Mouse (Mus musculus): ENCODE data around the gene Adprh. TPM values are rescaled to one million over a fixed set of nuclear protein-coding genes. Genes with fewer than 3 reads are reported as not detected.
"Not testable (repeated sequence)": the region's sequence is repeated elsewhere in the genome, so short reads cannot be mapped to it uniquely, and the experiment has no call there.

Gene Adprh
- polyA plus RNA-seq, 1 experiment from 2014 or later = 143 TPM

GRCm38 (mm10) chr16:38450707-38451106 lies 1.8 kb downstream of the Adprh start:
- Histone ChIP-seq H3K4me3 (ENCODE audit: low read depth, low read length) (no peak overlapping the region), H3K4me2 (ENCODE audit: low read depth) (no peak overlapping the region), H3K9ac (ENCODE audit: low read length) (no peak overlapping the region), H3K36me3 (ENCODE audit: control insufficient read depth, insufficient read depth, low read length) (peaks cover 17% of the 10 kb centered on the region), H3K4me1 (ENCODE audit: control insufficient read depth, insufficient read depth, low read length) (peaks cover 6% of the 10 kb centered on the region; the same call in 1 of the 2 replicates), H3K27me3 (ENCODE audit: control insufficient read depth, insufficient read depth, low read length) (no peaks in the 10 kb centered on the region), H3K27ac (ENCODE audit: low read depth, low read length) (no peak overlapping the region), H3K9me3 (ENCODE audit: control insufficient read depth, low read length) (no peaks in the 10 kb centered on the region)
- DNase-seq (ENCODE audit: low spot score) = no peak
- ATAC-seq (ENCODE audit: insufficient read depth, low FRiP score, low TSS enrichment) = no peak
- WGBS = 94% methylated on average over 7 of the region's 7 CpGs

DNA sequence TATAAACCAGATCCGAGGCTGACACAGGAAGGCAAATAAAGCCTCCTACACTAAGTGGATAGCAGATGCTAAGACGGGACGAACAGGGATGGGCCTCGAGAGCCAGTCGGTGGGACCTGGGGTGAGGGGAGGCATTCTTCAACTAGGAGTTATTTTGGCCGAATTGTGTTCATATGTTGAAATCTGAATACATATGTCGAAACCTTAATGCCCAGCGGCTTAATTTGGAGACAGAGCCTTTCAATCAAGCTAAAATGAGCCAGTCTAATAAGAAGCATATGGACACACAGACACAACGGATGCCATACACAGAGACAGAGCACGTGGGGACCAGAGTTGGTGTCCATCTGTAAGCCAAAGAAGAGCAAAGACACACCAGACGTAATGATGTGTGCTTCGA lies 4.0 kb downstream of the Adprh start:
- ATAC-seq (ENCODE audit: insufficient read depth, low FRiP score, low TSS enrichment) (no peak), DNase-seq (ENCODE audit: low spot score) (no peak)
- H3K9ac ChIP-seq (ENCODE audit: low read length) = no peak overlapping the region
- WGBS = 94% methylated on average over 12 of the region's 12 CpGs
- H3K4me3 ChIP-seq (ENCODE audit: low read depth, low read length) = no peak overlapping the region
- H3K27ac ChIP-seq (ENCODE audit: low read depth, low read length) = no peak overlapping the region
- no peak overlapping the region for H3K4me2 ChIP-seq (ENCODE audit: low read depth)
- H3K4me1 ChIP-seq (ENCODE audit: control insufficient read depth, insufficient read depth, low read length) = peaks cover 6% of the 10 kb centered on the region; the same call in 1 of the 2 replicates
- peaks cover 32% of the 10 kb centered on the region for H3K36me3 ChIP-seq (ENCODE audit: control insufficient read depth, insufficient read depth, low read length)
- H3K27me3 ChIP-seq (ENCODE audit: control insufficient read depth, insufficient read depth, low read length) = no peaks in the 10 kb centered on the region
- H3K9me3 ChIP-seq (ENCODE audit: control insufficient read depth, low read length) = no peaks in the 10 kb centered on the region

- no peak for ATAC-seq (ENCODE audit: insufficient read depth, low FRiP score, low TSS enrichment)
- 88% methylated on average over 21 of the region's 21 CpGs for WGBS
- no peak for DNase-seq (ENCODE audit: low spot score)
Measured at GRCm38 (mm10) chr16:38447366-38447765, 5.1 kb downstream of the Adprh start.

GRCm38 (mm10) chr16:38446141-38446540 lies 6.4 kb downstream of the Adprh start:
- H3K27me3 ChIP-seq (ENCODE audit: control insufficient read depth, insufficient read depth, low read length); DNase-seq (ENCODE audit: low spot score); H3K9me3 ChIP-seq (ENCODE audit: control insufficient read depth, low read length); H3K9ac ChIP-seq (ENCODE audit: low read length); H3K27ac ChIP-seq (ENCODE audit: low read depth, low read length); H3K4me3 ChIP-seq (ENCODE audit: low read depth, low read length); H3K4me2 ChIP-seq (ENCODE audit: low read depth); H3K4me1 ChIP-seq (ENCODE audit: control insufficient read depth, insufficient read depth, low read length); ATAC-seq (ENCODE audit: insufficient read depth, low FRiP score, low TSS enrichment): not testable (repeated sequence)
- peaks cover 32% of the 10 kb centered on the region for H3K36me3 ChIP-seq (ENCODE audit: control insufficient read depth, insufficient read depth, low read length)
- 98% methylated on average over 2 of the region's 2 CpGs for WGBS

More at GRCm38 (mm10) chr16:38447366-38447765, 5.1 kb downstream of the Adprh start:
- Histone ChIP-seq H3K4me3 (ENCODE audit: low read depth, low read length) (no peak overlapping the region), H3K9me3 (ENCODE audit: control insufficient read depth, low read length) (no peaks in the 10 kb centered on the region), H3K27me3 (ENCODE audit: control insufficient read depth, insufficient read depth, low read length) (no peaks in the 10 kb centered on the region), H3K9ac (ENCODE audit: low read length) (no peak overlapping the region), H3K4me1 (ENCODE audit: control insufficient read depth, insufficient read depth, low read length) (peaks cover 6% of the 10 kb centered on the region; the same call in 1 of the 2 replicates), H3K27ac (ENCODE audit: low read depth, low read length) (no peak overlapping the region), H3K4me2 (ENCODE audit: low read depth) (no peak overlapping the region), H3K36me3 (ENCODE audit: control insufficient read depth, insufficient read depth, low read length) (peaks cover 32% of the 10 kb centered on the region)

GRCm38 (mm10) chr16:38445576-38445975 lies 6.9 kb downstream of the Adprh start:
- no peaks in the 10 kb centered on the region for H3K4me1 ChIP-seq (ENCODE audit: control insufficient read depth, insufficient read depth, low read length)
- H3K9ac ChIP-seq (ENCODE audit: low read length) = no peak overlapping the region
- 97% methylated on average over 20 of the region's 20 CpGs for WGBS
- DNase-seq (ENCODE audit: low spot score) (no peak), ATAC-seq (ENCODE audit: insufficient read depth, low FRiP score, low TSS enrichment) (no peak)
- no peaks in the 10 kb centered on the region for H3K9me3 ChIP-seq (ENCODE audit: control insufficient read depth, low read length)
- peaks cover 32% of the 10 kb centered on the region for H3K36me3 ChIP-seq (ENCODE audit: control insufficient read depth, insufficient read depth, low read length)
- no peaks in the 10 kb centered on the region for H3K27me3 ChIP-seq (ENCODE audit: control insufficient read depth, insufficient read depth, low read length)
- H3K4me3 ChIP-seq (ENCODE audit: low read depth, low read length) = no peak overlapping the region
- H3K4me2 ChIP-seq (ENCODE audit: low read depth) = no peak overlapping the region
- no peak overlapping the region for H3K27ac ChIP-seq (ENCODE audit: low read depth, low read length)

DNA sequence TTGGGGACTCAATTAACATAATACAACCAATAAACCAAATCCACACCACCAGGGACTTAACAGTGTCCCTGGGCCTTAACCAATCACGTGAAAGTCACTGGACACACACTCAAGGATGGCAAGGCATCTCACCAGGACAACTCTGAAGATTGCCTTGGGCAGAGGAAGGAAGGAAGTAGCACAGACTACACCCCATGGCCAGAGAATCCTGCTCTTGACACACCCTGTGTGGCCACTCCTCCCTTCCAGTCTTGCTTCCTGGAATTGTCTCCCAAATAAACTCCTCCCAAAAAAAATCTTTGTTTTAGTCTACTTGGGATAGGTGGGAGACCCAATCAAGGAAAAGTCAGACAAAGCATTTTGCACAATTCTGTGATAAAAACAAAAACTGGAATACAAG lies 7.5 kb downstream of the Adprh start:
- no peak for DNase-seq (ENCODE audit: low spot score)
- Histone ChIP-seq H3K4me2 (ENCODE audit: low read depth) (no peak overlapping the region), H3K9ac (ENCODE audit: low read length) (no peak overlapping the region), H3K4me3 (ENCODE audit: low read depth, low read length) (no peak overlapping the region), H3K27ac (ENCODE audit: low read depth, low read length) (no peak overlapping the region), H3K9me3 (ENCODE audit: control insufficient read depth, low read length) (no peaks in the 10 kb centered on the region), H3K4me1 (ENCODE audit: control insufficient read depth, insufficient read depth, low read length) (no peaks in the 10 kb centered on the region), H3K27me3 (ENCODE audit: control insufficient read depth, insufficient read depth, low read length) (no peaks in the 10 kb centered on the region), H3K36me3 (ENCODE audit: control insufficient read depth, insufficient read depth, low read length) (peaks cover 30% of the 10 kb centered on the region)
- no peak for ATAC-seq (ENCODE audit: insufficient read depth, low FRiP score, low TSS enrichment)
- WGBS = 86% methylated on average over 1 of the region's 1 CpGs

DNA sequence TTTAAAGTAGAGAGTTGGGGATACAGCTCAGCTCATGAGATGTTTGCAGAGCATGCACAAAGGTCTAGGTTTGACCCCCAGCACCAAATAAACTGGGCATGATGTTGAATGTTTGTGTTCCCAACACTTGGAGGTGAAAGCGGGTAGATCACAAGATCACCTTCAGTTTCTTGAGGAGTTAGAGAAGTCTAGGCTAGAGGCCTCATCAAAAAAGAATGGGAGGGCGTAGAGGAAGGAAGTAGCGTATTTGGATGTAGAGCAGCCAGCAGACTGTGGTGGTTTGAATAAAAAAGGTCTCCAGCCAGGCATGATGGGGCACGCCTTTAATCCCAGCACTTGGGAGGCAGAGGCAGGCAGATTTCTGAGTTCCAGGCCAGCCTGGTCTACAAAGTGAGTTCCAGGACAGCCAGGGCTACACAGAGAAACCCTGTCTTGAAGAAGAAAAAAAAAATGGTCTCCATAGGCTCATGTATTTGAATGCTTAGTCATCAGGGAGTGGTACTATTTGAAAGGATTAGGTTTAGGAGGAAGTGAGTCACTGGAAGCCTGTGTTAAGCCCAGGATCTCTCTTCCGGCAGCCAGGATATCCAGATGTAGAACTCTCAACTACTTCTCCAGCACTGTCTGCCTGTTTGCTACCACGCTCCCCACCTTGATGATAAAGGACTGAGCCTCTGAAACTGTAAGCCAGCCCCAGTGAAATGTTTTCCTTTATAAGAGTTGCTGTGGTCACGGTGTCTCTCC lies 8.6 kb downstream of the Adprh start:
- no peak for DNase-seq (ENCODE audit: low spot score)
- 97% methylated on average over 7 of the region's 7 CpGs for WGBS
- Histone ChIP-seq H3K4me2 (ENCODE audit: low read depth) (no peak overlapping the region), H3K9ac (ENCODE audit: low read length) (no peak overlapping the region), H3K36me3 (ENCODE audit: control insufficient read depth, insufficient read depth, low read length) (peaks cover 28% of the 10 kb centered on the region), H3K4me1 (ENCODE audit: control insufficient read depth, insufficient read depth, low read length) (no peaks in the 10 kb centered on the region), H3K9me3 (ENCODE audit: control insufficient read depth, low read length) (no peaks in the 10 kb centered on the region), H3K27me3 (ENCODE audit: control insufficient read depth, insufficient read depth, low read length) (no peaks in the 10 kb centered on the region), H3K27ac (ENCODE audit: low read depth, low read length) (no peak overlapping the region), H3K4me3 (ENCODE audit: low read depth, low read length) (no peak overlapping the region)
- no peak for ATAC-seq (ENCODE audit: insufficient read depth, low FRiP score, low TSS enrichment)

GRCm38 (mm10) chr16:38442216-38442615 lies 10.3 kb downstream of the Adprh start:
- Histone ChIP-seq H3K27me3 (ENCODE audit: control insufficient read depth, insufficient read depth, low read length) (no peaks in the 10 kb centered on the region), H3K9me3 (ENCODE audit: control insufficient read depth, low read length) (no peaks in the 10 kb centered on the region), H3K4me1 (ENCODE audit: control insufficient read depth, insufficient read depth, low read length) (no peaks in the 10 kb centered on the region), H3K36me3 (ENCODE audit: control insufficient read depth, insufficient read depth, low read length) (peaks cover 27% of the 10 kb centered on the region), H3K9ac (ENCODE audit: low read length) (no peak overlapping the region), H3K4me3 (ENCODE audit: low read depth, low read length) (no peak overlapping the region), H3K4me2 (ENCODE audit: low read depth) (no peak overlapping the region), H3K27ac (ENCODE audit: low read depth, low read length) (no peak overlapping the region)
- WGBS = 85% methylated on average over 8 of the region's 8 CpGs
- DNase-seq (ENCODE audit: low spot score) = no peak
- no peak for ATAC-seq (ENCODE audit: insufficient read depth, low FRiP score, low TSS enrichment)

GRCm38 (mm10) chr16:38441611-38442010 lies 10.9 kb downstream of the Adprh start:
- 89% methylated on average over 5 of the region's 5 CpGs for WGBS
- H3K27me3 ChIP-seq (ENCODE audit: control insufficient read depth, insufficient read depth, low read length) = no peaks in the 10 kb centered on the region
- ATAC-seq (ENCODE audit: insufficient read depth, low FRiP score, low TSS enrichment) (no peak), DNase-seq (ENCODE audit: low spot score) (no peak)
- no peaks in the 10 kb centered on the region for H3K4me1 ChIP-seq (ENCODE audit: control insufficient read depth, insufficient read depth, low read length)
- no peak overlapping the region for H3K4me2 ChIP-seq (ENCODE audit: low read depth)
- H3K9me3 ChIP-seq (ENCODE audit: control insufficient read depth, low read length) = no peaks in the 10 kb centered on the region
- no peak overlapping the region for H3K9ac ChIP-seq (ENCODE audit: low read length)
- peaks cover 21% of the 10 kb centered on the region for H3K36me3 ChIP-seq (ENCODE audit: control insufficient read depth, insufficient read depth, low read length)
- no peak overlapping the region for H3K4me3 ChIP-seq (ENCODE audit: low read depth, low read length)
- no peak overlapping the region for H3K27ac ChIP-seq (ENCODE audit: low read depth, low read length)
